Mouse (Mus musculus) heart, postnatal 0 days (tissue): Measurements from ENCODE around the gene Sox8.

Experiments used
- CTCF ChIP-seq: IDR thresholded peaks from 2 replicates; pipeline ENCODE4 v1.5.1; 2016; ENCODE audit warnings: antibody characterized with exemption, control low read depth, low read depth
- EP300 ChIP-seq: IDR thresholded peaks from 2 replicates; pipeline ENCODE4 v1.6.1; 2016; ENCODE audit warnings: antibody characterized with exemption, low read depth

DNA sequence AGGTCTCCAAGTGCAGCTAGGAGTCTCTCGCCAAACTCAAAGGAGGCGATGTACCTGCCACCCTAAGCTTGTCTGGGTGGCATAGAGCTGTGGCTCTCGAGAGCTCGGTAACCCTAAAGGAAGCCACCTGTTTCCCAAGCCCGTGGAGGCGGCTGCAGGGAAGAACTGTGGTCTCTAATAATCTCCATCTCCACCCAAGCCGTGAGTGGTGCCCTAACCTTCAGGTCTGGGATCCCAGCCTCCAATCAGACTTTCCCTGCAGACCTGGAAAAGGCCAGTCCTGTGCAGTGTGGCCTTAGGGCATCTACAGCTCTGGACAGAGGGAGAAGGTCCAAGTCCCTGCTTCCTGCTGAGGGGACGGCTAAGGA is 951 bp upstream of the Sox8 start:
- TF ChIP-seq CTCF: no peak
- no peak for TF ChIP-seq EP300
